Mouse (Mus musculus): Measurements from ENCODE around the gene Hbb-bt. TPM values are rescaled to one million over a fixed set of nuclear protein-coding genes. Genes with fewer than 3 reads are reported as not detected.
"Not testable (repeated sequence)": the region's sequence is repeated elsewhere in the genome, so short reads cannot be mapped to it uniquely, and the experiment has no call there.

Hbb-bt gene
- 1,182 and 1,430 TPM in 2 replicates for total RNA-seq (2021)
- long read RNA-seq, experiment 1, transcript Hbb-bt-201 (3 exons, 703 nt): major isoform, 653 of 683 reads
- long read RNA-seq, experiment 1, partial matches to known transcripts: 21 of 683 reads
- long read RNA-seq, experiment 1, other reads (novel, unspliced or antisense): 9 of 683 reads
- long read RNA-seq, experiment 2, transcript Hbb-bt-201 (3 exons, 703 nt): major isoform, 727 of 772 reads
- long read RNA-seq, experiment 2, partial matches to known transcripts: 35 of 772 reads
- long read RNA-seq, experiment 2, other reads (novel, unspliced or antisense): 10 of 772 reads

DNA sequence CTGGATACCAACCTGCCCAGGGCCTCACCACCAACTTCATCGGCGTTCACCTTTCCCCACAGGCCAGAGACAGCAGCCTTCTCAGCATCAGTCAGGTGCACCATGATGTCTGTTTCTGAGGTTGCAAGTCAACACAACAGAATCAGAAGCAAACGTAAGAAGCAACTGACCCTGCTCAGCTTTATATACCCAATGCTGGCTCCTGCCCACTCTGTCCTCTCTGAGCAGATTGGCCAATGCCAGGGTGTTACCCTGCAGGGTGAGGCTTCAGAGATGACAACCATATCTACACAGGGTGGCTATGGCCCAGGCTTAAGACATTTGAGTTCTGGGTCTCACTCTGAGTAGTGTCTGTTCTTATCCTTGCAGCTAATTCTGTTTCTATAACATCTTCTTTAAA is at the start of gene Hbb-bt:
Gene Hbb-bt (minus strand): TSS at position 231 of the 400 bp plus-strand sequence.
- no peak for DNase-seq

DNA sequence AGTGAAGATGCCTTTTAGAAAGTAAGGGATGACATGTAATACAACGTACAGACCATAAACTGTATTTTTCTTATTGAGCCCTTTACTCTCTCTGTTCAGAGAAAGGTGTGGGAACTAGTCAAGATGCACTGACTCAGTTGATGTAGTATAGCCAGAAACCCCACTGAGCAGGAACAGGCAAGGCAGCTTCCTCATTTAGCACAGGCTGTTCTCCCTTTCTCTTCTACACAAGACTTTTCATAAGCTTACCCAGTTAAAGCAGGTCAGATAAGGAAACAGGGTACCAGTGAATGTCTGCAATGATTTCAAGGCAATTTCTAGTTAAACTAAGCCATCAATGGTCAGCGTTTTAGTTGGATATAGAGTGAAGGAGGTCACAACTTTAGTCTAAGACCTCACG is 47.7 kb upstream of the Hbb-bt start:
- DNase-seq: no peak

DNA sequence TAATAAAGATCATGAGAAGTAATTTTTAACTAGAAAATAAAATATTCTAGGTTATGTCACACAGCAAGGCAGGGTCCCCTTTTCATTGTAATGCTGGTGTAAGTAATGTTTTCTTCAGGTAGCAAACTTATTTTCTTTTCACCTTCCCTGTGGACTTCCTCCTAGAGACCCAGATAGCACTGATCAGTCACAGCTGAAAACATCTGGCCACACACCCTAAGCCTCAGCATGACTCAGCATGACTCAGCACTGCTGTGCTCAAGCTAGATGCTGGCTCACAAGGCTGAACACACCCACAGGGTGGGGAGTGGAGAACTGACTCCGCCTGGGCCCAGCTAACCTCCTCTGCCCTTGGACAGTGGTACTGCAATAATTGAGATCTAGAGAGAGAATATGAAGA is 47.1 kb upstream of the Hbb-bt start:
- peak; percentile 75 for DNase-seq

DNA sequence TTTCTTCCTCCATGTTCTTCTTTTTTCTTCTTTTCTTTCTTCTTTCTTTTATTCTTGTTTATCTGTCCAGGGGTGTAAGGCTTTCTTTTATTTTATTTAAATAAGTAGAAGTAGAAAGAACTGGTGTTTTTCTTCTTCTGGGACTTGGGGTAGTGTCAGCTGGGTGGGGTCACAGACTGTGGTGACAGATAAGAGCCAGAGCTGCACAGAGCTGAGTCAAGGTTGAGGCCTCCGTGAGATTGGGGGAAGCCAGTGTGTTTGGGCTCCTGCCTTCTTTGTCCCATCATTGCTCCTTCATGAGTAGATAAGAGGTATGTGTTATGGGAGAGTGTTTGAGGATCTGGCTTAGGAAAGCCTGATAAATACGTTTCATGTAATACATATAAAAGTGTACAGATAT is 45.3 kb upstream of the Hbb-bt start:
- no peak for DNase-seq

DNA sequence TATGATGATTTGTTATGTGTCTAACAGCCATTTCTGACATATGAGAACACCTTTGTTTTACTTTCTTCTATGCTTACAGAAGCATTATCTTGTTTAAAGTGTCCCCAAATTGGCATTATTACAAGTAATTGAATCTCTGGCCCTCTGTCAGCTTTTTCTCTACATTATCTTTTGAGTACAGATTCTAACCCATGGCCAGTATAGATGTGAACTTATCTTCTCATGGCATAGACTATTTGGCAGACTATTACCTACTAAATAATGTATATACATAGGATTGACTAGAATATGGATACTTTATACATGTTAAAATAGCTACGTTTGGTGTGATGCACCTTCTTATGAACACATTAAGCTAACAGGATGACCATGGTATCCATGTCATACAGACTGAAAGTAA is 40.9 kb upstream of the Hbb-bt start:
- no peak for DNase-seq

DNA sequence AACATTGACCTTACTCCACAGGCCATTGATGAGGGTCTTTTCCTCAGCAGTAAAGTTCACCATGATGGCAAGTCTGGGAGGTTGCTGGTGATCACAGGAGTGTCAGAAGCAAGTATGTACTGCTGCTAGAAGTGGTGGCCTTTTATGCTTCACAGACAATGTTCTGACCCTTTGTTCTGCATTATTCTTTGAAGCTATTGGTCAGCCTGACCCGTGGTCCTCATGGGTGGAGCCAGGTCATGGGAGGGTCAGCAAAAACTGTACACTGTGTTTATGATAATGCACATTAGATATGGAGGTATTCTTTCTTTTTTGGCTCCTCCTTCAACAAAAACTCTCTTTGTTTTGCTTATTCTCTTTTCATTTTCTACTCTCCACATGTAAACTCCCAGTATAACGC is 39.3 kb upstream of the Hbb-bt start, which contains the start of gene Hbb-y:
Gene Hbb-y (minus strand): TSS at position 127 of the 400 bp plus-strand sequence.
- DNase-seq: no peak

DNA sequence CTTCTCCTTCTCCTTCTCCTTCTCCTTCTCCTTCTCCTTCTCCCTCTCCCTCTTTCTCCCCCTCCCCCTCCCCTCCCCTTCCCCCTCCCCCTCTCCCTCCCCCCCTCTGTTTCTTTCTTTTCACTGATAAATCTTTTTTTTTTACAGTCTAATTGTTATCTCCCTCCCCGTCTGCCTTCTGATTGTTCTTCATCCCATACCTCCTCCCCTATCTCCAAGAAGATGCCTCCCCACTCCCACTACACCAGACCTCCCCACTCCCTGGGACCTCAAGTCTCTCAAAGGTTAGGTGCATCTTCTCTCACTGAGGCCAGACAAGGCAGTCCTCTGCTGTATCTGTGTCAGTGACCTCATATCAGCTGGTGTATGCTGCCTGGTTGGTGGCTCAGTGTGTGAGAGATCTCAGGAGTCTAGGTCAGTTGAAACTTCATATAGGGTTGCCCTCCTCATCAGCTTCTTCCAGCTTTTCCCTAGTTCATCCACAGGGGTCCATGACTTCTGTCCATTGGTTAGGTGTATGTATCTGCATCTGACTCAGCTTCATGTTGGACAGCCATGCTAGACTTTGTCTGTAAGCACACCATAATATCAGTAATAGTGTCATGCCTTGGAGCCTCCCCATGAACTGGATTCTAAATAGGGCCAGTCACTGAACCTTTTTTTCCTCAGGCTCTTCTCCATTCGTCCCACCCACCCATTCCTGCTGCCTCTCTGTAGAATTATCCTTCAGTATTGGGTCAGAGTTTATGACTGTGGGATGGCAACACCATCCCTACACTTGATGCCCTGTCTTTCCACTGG is 30.9 kb upstream of the Hbb-bt start:
- DNase-seq: no peak

DNA sequence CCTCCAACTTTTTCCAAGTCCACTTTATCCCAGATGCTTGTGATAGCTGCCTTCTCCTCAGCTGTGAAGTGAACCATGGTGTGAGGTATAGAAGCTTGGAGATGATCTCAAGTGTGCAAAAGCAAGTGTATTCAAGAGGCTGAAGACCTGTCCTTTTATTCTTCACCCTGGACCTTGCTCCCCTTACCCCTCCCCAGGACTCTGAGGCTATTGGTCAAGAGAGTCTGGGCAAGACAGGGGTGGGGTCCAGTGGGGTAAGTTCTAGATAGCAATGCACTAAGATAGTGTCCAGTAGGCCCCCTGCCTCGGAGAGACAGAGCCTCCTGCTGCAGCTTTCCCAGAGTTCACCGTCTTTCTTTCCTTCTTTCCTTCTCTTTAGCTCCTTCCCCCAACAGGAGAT is 29.2 kb upstream of the Hbb-bt start, which contains the start of gene Hbb-bh1:
Gene Hbb-bh1 (minus strand): TSS at position 131 of the 400 bp plus-strand sequence.
- no peak for DNase-seq

DNA sequence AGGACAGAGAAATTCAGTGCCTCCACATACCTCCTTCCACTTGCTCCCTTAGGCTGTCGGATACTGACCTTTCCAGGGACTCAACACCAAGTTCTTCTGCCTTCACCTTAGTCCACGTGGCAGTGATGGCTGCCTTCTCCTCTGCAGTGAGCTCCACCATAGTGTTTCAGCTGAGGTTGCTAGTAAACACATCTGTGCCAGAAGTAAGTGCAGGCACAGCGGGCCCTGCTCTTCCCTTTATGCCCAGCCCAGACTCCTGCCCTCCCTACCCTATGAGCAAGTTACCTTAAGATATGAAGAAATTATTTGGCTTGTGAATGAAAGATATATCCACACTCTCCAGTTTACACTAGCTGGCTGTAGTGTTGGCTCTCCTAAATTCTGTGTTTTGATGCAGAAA is 26.5 kb upstream of the Hbb-bt start, which contains the start of gene Hbb-bh2:
Gene Hbb-bh2 (minus strand): TSS at position 253 of the 400 bp plus-strand sequence.
- no peak for DNase-seq

DNA sequence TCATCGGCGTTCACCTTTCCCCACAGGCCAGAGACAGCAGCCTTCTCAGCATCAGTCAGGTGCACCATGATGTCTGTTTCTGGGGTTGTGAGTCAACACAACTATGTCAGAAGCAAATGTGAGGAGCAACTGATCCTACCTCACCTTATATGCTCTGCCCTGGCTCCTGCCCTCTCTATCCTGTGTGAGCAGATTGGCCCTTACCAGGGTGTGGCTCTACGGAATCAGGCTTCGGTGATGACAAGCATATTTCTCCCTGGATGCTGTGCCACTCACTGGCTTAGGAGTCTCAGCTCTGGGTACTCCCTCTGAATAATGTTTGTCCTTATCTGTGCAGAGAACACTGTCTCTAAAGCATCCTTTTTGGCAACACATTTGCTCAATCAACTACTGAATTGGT is 14.0 kb upstream of the Hbb-bt start, which contains the start of gene Hbb-bs:
Gene Hbb-bs (minus strand): TSS at position 289 of the 400 bp plus-strand sequence.
- no peak for DNase-seq

DNA sequence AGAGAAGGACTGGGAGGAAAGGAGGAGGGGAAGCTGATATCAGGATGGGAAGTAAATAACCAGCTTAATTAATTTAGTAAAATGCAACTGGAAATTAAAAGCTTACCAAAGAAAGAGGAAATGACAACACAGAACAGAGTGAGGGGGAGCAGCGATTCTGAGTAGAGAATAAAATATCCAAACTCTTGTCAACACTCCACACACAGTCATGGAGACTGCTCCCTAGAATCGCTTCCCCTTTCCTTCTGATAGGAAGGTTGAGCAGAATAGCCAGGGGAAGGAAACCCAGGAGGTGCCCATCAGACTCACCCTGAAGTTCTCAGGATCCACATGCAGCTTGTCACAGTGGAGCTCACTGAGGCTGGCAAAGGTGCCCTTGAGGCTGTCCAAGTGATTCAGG is 13.3 kb upstream of the Hbb-bt start:
- not testable (repeated sequence) for DNase-seq

DNA sequence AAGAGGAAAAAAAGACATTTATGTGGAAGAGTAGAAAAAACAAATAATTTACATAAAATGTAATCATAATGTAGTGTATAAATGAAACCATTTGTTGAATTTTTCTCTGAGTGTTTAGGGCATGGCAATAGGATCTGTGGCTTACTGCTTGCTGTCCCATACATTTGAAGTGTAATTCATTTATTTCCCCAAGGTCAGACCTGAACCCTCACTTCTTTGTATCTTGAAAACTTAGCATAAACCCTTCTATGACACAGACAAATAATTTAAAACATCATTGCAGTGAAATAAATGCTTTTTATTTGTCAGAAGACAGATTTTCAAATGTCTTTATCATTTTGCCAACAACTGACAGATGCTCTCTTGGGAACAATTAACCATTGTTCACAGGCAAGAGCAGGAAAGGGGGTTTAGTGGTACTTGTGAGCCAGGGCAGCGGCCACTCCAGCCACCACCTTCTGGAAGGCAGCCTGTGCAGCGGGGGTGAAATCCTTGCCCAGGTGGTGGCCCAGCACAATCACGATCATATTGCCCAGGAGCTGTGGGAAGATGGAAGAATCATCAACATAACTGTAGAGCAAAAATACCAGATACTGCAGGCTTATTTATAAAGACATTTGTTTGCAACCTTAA is 12.6 kb upstream of the Hbb-bt start:
- DNase-seq: no peak

DNA sequence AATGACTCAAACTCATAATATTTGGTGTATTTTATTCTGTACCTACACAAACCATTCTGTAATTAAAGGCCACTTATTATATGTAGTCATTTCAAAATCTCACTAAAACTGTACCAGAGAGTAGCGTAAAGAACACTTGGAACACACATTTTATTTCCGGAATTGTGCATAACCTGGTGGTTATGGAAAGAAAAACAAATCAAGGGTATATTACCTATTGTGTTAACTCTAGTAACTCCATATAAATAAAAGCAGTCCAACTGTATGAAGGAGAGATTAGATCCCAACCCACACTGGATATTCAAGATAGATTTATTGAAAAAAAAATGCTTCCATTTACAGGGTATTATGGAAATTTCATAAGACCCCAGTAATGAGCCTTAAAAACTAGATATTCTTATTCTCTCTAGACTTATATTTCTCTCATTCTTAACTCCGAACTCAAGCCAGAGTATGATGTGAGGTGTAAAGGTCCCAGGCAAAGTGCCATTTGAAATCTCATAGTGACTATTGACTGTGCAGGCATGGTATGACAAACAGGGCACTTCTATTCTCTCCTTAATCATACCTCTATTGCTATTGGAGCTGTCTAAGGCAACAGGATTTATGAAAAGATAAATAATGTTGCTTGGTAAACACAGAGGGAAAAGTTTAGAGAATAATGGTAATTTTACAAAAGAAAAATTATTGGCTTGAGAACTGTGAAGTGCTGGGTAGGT is 11.9 kb upstream of the Hbb-bt start:
- DNase-seq: no peak

DNA sequence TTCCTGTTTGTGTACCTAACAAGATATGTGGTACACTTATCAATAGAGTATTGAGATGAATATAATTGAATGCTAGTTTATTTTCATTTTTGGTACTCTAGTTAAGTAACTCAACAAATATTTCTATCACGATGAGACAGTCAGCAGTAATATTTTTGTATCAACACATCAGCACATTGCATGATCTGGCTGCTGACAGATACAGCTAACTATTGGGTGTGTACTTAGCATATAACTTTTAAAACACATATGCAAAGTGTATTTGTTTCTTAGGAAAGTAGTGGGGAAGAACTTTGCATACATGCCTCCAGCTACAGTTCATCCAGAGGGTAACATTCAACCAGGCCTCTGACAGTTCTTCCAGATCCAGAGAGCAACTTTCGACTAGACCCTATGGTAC is 10.8 kb upstream of the Hbb-bt start:
- DNase-seq: no peak

DNA sequence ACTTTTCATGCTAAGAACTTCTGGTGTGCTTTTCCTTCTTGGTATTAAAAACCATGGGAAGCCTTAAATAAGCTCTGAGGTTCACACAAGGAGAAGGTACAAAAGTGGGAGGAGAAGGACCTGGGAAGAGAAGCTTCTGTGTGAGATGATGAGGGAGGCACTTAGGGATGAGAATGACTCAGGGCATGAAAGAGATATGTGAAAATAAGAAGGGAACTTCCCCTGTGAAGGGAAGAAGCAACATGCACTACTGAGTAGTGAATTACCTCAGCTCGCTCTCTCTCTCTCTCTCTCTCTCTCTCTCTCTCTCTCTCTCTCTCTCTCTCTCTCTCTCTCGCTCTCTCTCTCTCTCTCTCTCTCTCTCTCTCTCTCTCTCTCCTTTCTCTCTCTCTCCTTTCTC is 1.3 kb upstream of the Hbb-bt start:
- DNase-seq: not testable (repeated sequence)

DNA sequence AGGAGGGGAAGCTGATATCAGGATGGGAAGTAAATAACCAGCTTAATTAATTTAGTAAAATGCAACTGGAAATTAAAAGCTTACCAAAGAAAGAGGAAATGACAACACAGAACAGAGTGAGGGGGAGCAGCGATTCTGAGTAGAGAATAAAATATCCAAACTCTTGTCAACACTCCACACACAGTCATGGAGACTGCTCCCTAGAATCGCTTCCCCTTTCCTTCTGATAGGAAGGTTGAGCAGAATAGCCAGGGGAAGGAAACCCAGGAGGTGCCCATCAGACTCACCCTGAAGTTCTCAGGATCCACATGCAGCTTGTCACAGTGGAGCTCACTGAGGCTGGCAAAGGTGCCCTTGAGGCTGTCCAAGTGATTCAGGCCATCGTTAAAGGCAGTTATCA is 644 bp downstream of the Hbb-bt start:
- DNase-seq: not testable (repeated sequence)

DNA sequence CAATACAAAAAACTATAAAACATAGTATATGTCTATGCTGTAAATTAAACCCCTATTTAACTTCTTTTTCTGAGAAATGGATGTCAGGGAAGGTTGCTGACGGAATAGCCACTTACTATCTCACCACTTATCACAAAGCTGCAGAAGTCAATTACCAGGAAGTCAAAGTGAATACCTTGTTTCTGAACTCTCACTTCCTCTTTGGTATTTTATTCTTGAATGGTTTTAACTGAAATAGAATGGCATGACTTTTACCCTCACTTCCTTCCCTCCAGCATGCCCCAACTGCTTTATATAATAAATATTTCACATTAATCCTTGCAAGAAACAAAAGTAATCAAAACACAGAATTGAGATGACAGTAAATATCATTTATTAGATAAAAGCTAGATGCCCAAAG is 1.6 kb downstream of the Hbb-bt start:
- no peak for DNase-seq

DNA sequence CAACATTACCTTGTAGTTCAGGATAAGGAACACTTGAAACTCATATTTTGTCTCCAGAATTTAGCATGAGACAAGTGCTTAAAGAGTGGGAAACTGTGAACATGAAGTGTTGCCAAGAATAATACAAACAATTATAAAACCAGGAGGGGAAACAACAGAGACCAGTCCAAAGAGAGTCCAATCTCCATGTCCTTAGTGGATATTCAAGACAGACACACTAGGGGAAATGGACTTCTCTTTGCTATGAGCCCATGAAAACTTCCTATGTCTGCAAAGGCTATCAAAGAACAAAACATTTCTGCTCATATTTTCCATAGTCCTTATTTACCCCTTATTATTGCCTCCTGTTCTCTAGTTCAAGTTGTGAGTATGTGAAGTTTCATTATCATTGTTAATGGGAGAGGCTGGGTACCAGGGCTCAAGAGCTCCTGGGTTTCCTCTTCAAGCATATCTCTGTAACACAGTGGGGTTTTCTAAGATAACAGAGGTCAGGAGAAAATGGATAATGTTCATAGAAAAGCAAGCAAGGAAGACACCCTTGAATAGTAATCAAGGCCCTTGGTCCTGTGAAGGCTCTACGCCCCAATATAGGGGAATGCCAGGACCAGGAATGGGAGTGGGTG is 2.5 kb downstream of the Hbb-bt start:
- DNase-seq: no peak

DNA sequence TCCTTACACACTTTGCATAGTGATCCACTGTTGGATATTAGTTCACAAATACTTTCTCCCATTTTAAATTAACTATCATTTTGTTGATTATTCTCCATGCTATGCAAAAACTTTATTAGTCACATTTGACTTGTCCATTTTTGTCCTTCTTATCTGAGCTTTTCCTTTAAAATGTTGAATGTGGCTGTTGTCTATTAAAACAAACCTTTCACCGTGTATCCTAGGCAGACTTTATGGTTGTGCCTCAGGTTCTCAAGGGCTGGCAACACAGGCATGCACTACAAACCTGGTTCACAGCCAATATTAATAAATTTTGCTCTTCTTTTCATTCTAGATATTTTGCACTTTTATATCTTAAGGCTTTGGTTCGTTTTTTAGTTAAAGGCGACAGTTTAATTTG is 3.0 kb downstream of the Hbb-bt start:
- DNase-seq: no peak

DNA sequence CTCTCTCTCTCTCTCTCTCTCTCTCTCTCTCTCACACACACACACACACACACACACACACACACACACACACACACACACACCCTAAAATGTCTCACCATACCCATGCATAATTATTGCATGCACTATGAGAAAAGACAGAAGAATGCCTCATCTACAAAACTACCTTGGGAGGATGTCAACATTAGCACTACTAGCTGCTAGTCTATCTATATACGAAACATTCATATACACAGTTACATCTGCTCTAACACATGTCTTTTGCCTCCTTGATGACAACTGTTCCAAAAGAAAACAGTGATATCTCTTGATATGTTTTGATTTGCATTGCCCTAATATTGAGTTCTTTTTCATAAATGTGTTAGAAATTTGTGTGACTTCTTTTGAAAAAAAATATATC is 3.5 kb downstream of the Hbb-bt start:
- no peak for DNase-seq

DNA sequence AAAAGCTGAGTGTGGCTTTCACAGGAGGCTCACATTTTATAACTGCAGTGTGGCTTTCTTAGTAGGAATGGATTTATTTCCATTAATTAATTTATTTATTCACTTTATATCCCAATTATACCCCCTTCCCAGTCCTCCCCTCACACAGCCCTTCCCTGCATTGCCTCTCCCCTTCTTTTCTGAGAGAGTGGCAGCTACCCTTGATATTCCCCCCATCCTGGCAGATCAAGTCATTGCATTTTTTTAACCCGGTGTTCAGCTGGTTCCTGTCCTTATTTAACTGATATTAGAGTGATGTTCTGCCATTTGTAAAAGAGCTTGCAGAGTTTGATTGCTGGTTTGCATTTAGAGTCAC is 4.0 kb downstream of the Hbb-bt start:
- no peak for DNase-seq
